Mouse (Mus musculus): ENCODE results near the gene Stradb. TPM values are rescaled to one million over a fixed set of nuclear protein-coding genes. Genes with fewer than 3 reads are reported as not detected.

The Stradb gene
- total RNA-seq, 1 experiment = 2.7 TPM

DNA sequence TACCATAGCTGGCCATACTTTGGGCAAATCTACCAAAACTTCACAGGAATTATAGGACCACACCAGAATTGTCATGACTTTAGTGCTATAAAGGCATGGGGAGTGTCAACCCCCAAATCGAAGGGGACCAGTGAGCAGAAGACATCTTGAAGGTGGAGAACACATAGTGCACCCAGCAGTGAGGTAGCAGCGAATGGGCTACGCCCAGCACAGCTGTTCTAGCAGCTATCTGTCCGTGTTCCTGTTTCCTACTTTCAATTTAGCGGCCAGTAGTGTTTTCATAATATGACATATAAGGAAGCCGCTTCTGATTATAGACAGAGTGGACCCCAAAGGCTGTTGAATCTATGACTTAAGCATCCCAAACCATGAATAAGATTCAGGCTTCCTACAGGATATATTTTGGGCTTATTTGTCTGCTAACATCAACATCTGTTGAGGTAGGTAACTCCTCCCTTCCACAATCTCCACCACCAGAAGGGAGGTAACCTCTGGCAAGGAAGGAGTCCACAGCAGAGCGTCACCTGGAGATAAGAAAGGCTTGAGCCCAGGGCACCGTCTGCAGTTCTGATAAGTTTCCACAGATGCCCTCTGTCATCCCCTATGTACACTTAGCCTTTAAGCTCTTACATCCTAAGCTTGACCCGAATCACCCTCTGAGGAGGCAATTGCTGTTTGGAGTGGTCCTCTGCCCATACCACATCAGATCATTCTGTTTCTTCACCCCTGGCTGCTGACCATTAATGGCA is 19.5 kb upstream of the Stradb start:
- TF ChIP-seq ZNF384 (IDR thresholded peaks at IDR 0.05; ENCODE audit: low read depth, low read length) (no peak), HCFC1 (IDR thresholded peaks at IDR 0.05; ENCODE audit: borderline replicate concordance, insufficient read depth, low read length) (no peak), MAFK (IDR thresholded peaks at IDR 0.05; ENCODE audit: insufficient read depth, low read depth, low read length) (no peak), ZC3H11A (IDR thresholded peaks at IDR 0.05; ENCODE audit: borderline replicate concordance, low read depth, low read length) (no peak), CHD2 (IDR thresholded peaks at IDR 0.05; ENCODE audit: low read depth, low read length) (no peak)
- no peak for DNase-seq (ENCODE audit: low read depth, low spot score)
- Histone ChIP-seq H3K9ac (ENCODE audit: insufficient read depth, low read depth, low read length, poor library complexity, severe bottlenecking) (no peak overlapping the region), H3K9me3 (ENCODE audit: control insufficient read depth, insufficient read depth, low read depth, low read length) (no peaks in the 10 kb centered on the region), H3K4me1 (ENCODE audit: control insufficient read depth in 2 of 2, insufficient read depth in 2 of 2, low read length in 2 of 2, poor library complexity in 1 of 2) (peaks cover 9 to 27% of the 10 kb centered on the region in 2 experiments), H3K4me3 (ENCODE audit: insufficient read depth in 1 of 2, low read depth in 1 of 2, low read length in 2 of 2, poor library complexity in 1 of 2, severe bottlenecking in 1 of 2) (no peak overlapping the region), H3K27ac (ENCODE audit: insufficient read depth, low read depth, low read length, poor library complexity, severe bottlenecking) (no peak overlapping the region), H3K36me3 (ENCODE audit: control insufficient read depth, insufficient read depth, low read length, poor library complexity, severe bottlenecking) (no peaks in the 10 kb centered on the region)
- in situ Hi-C loops (cut with MboI; ENCODE audit: low sequenced_read_pairs in 2 of 2, unreplicated experiment in 2 of 2) = no loop called here

DNA sequence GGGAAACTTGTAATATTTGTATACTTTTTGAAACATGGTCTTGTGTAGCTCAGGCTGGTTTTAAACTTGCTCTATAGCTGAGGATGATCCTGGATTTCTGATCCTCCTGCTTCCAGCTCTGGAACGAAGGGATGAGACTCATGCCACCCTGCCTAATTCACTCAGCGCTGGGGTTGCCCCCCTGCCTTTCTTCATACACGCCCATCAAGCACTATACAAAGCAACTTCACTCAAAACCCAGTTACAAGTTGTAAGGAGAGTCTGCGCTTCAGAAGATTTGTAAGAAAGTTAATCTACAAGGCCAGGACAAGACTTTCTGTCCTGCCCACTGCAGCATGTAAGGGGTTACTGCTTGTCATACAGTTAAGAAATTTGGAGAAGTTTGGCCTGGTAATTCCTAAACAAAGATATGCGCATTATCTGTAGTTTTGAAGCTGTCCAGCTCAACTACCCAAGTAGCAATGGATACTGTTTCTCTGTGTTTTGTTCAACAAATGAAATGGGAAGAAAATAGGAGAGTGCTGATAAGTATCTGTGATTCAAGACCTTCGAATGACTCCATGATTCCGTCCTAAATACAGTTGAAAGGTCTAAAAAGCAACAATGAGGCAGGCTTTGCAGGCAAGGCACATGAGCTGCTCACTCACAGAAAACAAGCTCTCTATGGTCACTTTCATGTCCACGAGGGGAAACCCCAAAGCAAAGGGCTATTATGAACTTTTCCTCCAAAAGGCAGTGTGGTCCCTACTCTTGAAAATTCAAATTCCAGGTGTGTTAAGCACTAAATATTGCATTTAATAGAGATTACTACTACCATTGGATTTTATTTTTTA is 18.5 kb upstream of the Stradb start:
- no peaks in the 10 kb centered on the region for H3K9me3 ChIP-seq (ENCODE audit: control insufficient read depth, insufficient read depth, low read depth, low read length)
- peaks cover 9 to 27% of the 10 kb centered on the region in 2 experiments for H3K4me1 ChIP-seq (ENCODE audit: control insufficient read depth in 2 of 2, insufficient read depth in 2 of 2, low read length in 2 of 2, poor library complexity in 1 of 2)
- no peaks in the 10 kb centered on the region for H3K36me3 ChIP-seq (ENCODE audit: control insufficient read depth, insufficient read depth, low read length, poor library complexity, severe bottlenecking)
- H3K4me3 ChIP-seq (ENCODE audit: insufficient read depth in 1 of 2, low read depth in 1 of 2, low read length in 2 of 2, poor library complexity in 1 of 2, severe bottlenecking in 1 of 2) = no peak overlapping the region
- no peak for DNase-seq (ENCODE audit: low read depth, low spot score)
- TF ChIP-seq ZNF384 (IDR thresholded peaks at IDR 0.05; ENCODE audit: low read depth, low read length) = no peak
- TF ChIP-seq ZC3H11A (IDR thresholded peaks at IDR 0.05; ENCODE audit: borderline replicate concordance, low read depth, low read length) = no peak
- TF ChIP-seq HCFC1 (IDR thresholded peaks at IDR 0.05; ENCODE audit: borderline replicate concordance, insufficient read depth, low read length) = no peak
- TF ChIP-seq MAFK (IDR thresholded peaks at IDR 0.05; ENCODE audit: insufficient read depth, low read depth, low read length) = no peak
- no peak for TF ChIP-seq CHD2 (IDR thresholded peaks at IDR 0.05; ENCODE audit: low read depth, low read length)
- H3K27ac ChIP-seq (ENCODE audit: insufficient read depth, low read depth, low read length, poor library complexity, severe bottlenecking) = no peak overlapping the region
- no peak overlapping the region for H3K9ac ChIP-seq (ENCODE audit: insufficient read depth, low read depth, low read length, poor library complexity, severe bottlenecking)
- in situ Hi-C loops (cut with MboI; ENCODE audit: low sequenced_read_pairs in 2 of 2, unreplicated experiment in 2 of 2) = no loop called here

- TF ChIP-seq HCFC1 (IDR thresholded peaks at IDR 0.05; ENCODE audit: borderline replicate concordance, insufficient read depth, low read length) (no peak), ZC3H11A (IDR thresholded peaks at IDR 0.05; ENCODE audit: borderline replicate concordance, low read depth, low read length) (no peak), CHD2 (IDR thresholded peaks at IDR 0.05; ENCODE audit: low read depth, low read length) (no peak), ZNF384 (IDR thresholded peaks at IDR 0.05; ENCODE audit: low read depth, low read length) (no peak), MAFK (IDR thresholded peaks at IDR 0.05; ENCODE audit: insufficient read depth, low read depth, low read length) (no peak)
- Histone ChIP-seq H3K9ac (ENCODE audit: insufficient read depth, low read depth, low read length, poor library complexity, severe bottlenecking) (no peak overlapping the region), H3K4me1 (ENCODE audit: control insufficient read depth in 2 of 2, insufficient read depth in 2 of 2, low read length in 2 of 2, poor library complexity in 1 of 2) (peaks cover 12 to 26% of the 10 kb centered on the region in 2 experiments), H3K4me3 (ENCODE audit: insufficient read depth in 1 of 2, low read depth in 1 of 2, low read length in 2 of 2, poor library complexity in 1 of 2, severe bottlenecking in 1 of 2) (no peak overlapping the region), H3K36me3 (ENCODE audit: control insufficient read depth, insufficient read depth, low read length, poor library complexity, severe bottlenecking) (no peaks in the 10 kb centered on the region), H3K9me3 (ENCODE audit: control insufficient read depth, insufficient read depth, low read depth, low read length) (no peaks in the 10 kb centered on the region), H3K27ac (ENCODE audit: insufficient read depth, low read depth, low read length, poor library complexity, severe bottlenecking) (no peak overlapping the region)
- DNase-seq (ENCODE audit: low read depth, low spot score) = no peak
- in situ Hi-C loops (cut with MboI; ENCODE audit: low sequenced_read_pairs in 2 of 2, unreplicated experiment in 2 of 2) = no loop called here
Observed at GRCm38 (mm10) chr1:58955716-58956115, 17.6 kb upstream of the Stradb start.

- H3K9ac ChIP-seq (ENCODE audit: insufficient read depth, low read depth, low read length, poor library complexity, severe bottlenecking) = no peak overlapping the region
- in situ Hi-C loops (cut with MboI; ENCODE audit: low sequenced_read_pairs in 2 of 2, unreplicated experiment in 2 of 2) = no loop called here
- DNase-seq (ENCODE audit: low read depth, low spot score) = no peak
- no peaks in the 10 kb centered on the region for H3K9me3 ChIP-seq (ENCODE audit: control insufficient read depth, insufficient read depth, low read depth, low read length)
- H3K36me3 ChIP-seq (ENCODE audit: control insufficient read depth, insufficient read depth, low read length, poor library complexity, severe bottlenecking) = no peaks in the 10 kb centered on the region
- TF ChIP-seq HCFC1 (IDR thresholded peaks at IDR 0.05; ENCODE audit: borderline replicate concordance, insufficient read depth, low read length) (no peak), MAFK (IDR thresholded peaks at IDR 0.05; ENCODE audit: insufficient read depth, low read depth, low read length) (no peak), ZNF384 (IDR thresholded peaks at IDR 0.05; ENCODE audit: low read depth, low read length) (no peak), CHD2 (IDR thresholded peaks at IDR 0.05; ENCODE audit: low read depth, low read length) (no peak), ZC3H11A (IDR thresholded peaks at IDR 0.05; ENCODE audit: borderline replicate concordance, low read depth, low read length) (no peak)
- peaks cover 15 to 23% of the 10 kb centered on the region in 2 experiments for H3K4me1 ChIP-seq (ENCODE audit: control insufficient read depth in 2 of 2, insufficient read depth in 2 of 2, low read length in 2 of 2, poor library complexity in 1 of 2)
- no peak overlapping the region for H3K4me3 ChIP-seq (ENCODE audit: insufficient read depth in 1 of 2, low read depth in 1 of 2, low read length in 2 of 2, poor library complexity in 1 of 2, severe bottlenecking in 1 of 2)
- no peak overlapping the region for H3K27ac ChIP-seq (ENCODE audit: insufficient read depth, low read depth, low read length, poor library complexity, severe bottlenecking)
Observed at GRCm38 (mm10) chr1:58956229-58956628, 17.1 kb upstream of the Stradb start.

Measured in ES-E14 (cell line).